12 mouse cellular contexts compared by ENCODE assay signal in the genomic region with DNA sequence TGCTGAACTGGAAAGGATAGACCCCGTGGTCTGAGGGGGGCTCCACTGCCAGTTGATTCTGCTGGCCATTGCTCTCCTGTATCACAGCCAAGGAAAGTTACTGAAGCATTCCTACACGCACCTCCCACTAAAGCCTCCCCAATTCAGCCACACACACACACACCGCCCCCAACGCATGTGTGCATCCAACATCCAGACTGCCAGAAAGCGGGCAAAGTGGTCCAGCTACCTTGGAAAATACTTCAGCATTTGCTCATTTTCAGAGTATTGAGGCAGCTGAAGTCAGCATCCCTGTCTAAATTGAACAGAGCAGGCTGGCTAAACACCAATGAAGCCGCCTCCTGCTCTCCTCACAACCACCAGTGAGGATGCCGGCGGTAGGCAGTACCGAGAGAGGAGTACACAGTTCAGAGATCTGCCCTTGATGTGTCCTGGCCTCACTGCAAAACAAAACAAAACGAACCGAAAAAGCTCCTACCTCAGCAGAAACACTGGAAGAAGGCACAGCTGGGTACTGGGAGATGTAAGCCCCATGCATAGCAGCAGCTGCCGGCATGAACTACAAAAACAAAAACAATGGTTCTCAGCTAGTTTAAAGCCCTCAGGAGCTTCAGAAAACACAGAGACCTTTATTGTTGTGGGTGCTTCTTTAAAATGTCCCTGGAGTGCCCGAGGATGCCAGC. TPM values are rescaled to one million over a fixed set of nuclear protein-coding genes. Genes with fewer than 3 reads are reported as not detected.
DNase-seq lines count a peak whose midpoint lies in the region; ATAC-seq lines count a peak whose summit lies in the region.
"Had no signal": no experiment of that assay in that cellular context is flagged by ENCODE, and none has a peak within 500 bp of the region (broad histone marks: within the 10 kb centered on the region; RNA-seq: fewer than 3 reads in every experiment).

No protein-coding gene starts in this region.

- H3K9me3 ChIP-seq in forebrain, embryonic 14.5 days (replicated peaks; ENCODE audit: control insufficient read depth, low read length) = no peaks in the 10 kb centered on the region
- no peaks in the 10 kb centered on the region for H3K9me3 ChIP-seq in forebrain, embryonic 10.5 days

- no peaks in the 10 kb centered on the region for H3K4me1 ChIP-seq in forebrain, embryonic 14.5 days (ENCODE audit: control insufficient read depth, insufficient read depth, low read length)
- no peaks in the 10 kb centered on the region for H3K4me1 ChIP-seq in forebrain, embryonic 10.5 days

- H3K27ac ChIP-seq in forebrain, embryonic 14.5 days (ENCODE audit: low read depth, low read length) = peak overlapping the region; percentile 9; the same call in 1 of the 2 replicates
- H3K27ac ChIP-seq in forebrain, embryonic 10.5 days = no peak overlapping the region

- H3K4me2 ChIP-seq in forebrain, embryonic 14.5 days (ENCODE audit: low read length) = no peak overlapping the region
- H3K4me2 ChIP-seq: heart, embryonic 11.5 days had no signal

- H3K4me3 ChIP-seq in forebrain, embryonic 14.5 days (ENCODE audit: low read depth, low read length) = no peak overlapping the region
- H3K4me3 ChIP-seq in forebrain, embryonic 10.5 days = no peak overlapping the region
- H3K4me3 ChIP-seq: erythroblast, embryonic 14.5 days had no signal

- DNase-seq in forebrain, embryonic 14.5 days (ENCODE audit: low spot score) = peak; percentile 5
- no peak for DNase-seq in forebrain, embryonic 10.5 days (ENCODE audit: extremely low spot score, low spot score)
- DNase-seq in thymus, postnatal 4 days = peak; percentile 17
- no peak for DNase-seq in thymus, adult 18-20 months
- DNase-seq in left cerebral cortex, adult 9 months (ENCODE audit: low spot score in 2 of 2) = peak; percentile 35 to 75
- DNase-seq in telencephalon, adult 2 months (ENCODE audit: low read depth, low spot score) = peak; percentile 74
- DNase-seq in urinary bladder, adult 2 months (ENCODE audit: low spot score) = no peak
- DNase-seq in adipocyte (ENCODE audit: low spot score) = no peak
- DNase-seq: cerebellum, adult 11-12 months; lung, postnatal 14 days had no signal

- ATAC-seq in forebrain, embryonic 14.5 days = no peak

- H3K27me3 ChIP-seq in forebrain, embryonic 14.5 days (replicated peaks; ENCODE audit: control insufficient read depth, insufficient read depth, low read length) = no peaks in the 10 kb centered on the region
- H3K27me3 ChIP-seq in forebrain, embryonic 10.5 days (ENCODE audit: poor library complexity, severe bottlenecking) = no peaks in the 10 kb centered on the region

- no peak overlapping the region for H3K9ac ChIP-seq in forebrain, embryonic 14.5 days (ENCODE audit: low read length)

- 47% methylated on average over 13 of the region's 13 CpGs for WGBS in forebrain, embryonic 14.5 days
- 54% methylated on average over 13 of the region's 13 CpGs for whole genome bisulfite sequencing in forebrain, embryonic 10.5 days

- H3K36me3 ChIP-seq in forebrain, embryonic 14.5 days (ENCODE audit: control insufficient read depth, insufficient read depth, low read length) = peaks cover 24% of the 10 kb centered on the region; the same call in 1 of the 2 replicates
- H3K36me3 ChIP-seq in forebrain, embryonic 10.5 days (replicated peaks) = peaks cover 78% of the 10 kb centered on the region

RNA-seq across cellular contexts. Expression of gene Baz2a, which starts 42.4 kb away (rescaled TPM):
- polyA plus RNA-seq in forebrain, embryonic 14.5 days (2014; fragmentation: Nextera tagmentation; extraction: Ambion mirVana) = 13.6 and 16.7 TPM in 2 replicates
- polyA plus RNA-seq in forebrain, embryonic 10.5 days (2016; fragmentation: Nextera tagmentation; extraction: Ambion mirVana) = 13.5 and 15.2 TPM in 2 replicates
- 29.1 and 31.5 TPM in 2 replicates for polyA plus RNA-seq in urinary bladder, adult 2 months (2012; rRNA removed)

RNA-seq across cellular contexts. Expression of gene Rbms2, which starts 46.3 kb away (rescaled TPM):
- 7.4 and 9.6 TPM in 2 replicates for polyA plus RNA-seq in forebrain, embryonic 14.5 days (2014; fragmentation: Nextera tagmentation; extraction: Ambion mirVana)
- polyA plus RNA-seq in forebrain, embryonic 10.5 days (2016; fragmentation: Nextera tagmentation; extraction: Ambion mirVana) = 26.6 and 28.6 TPM in 2 replicates
- 88.2 and 97.5 TPM in 2 replicates for polyA plus RNA-seq in urinary bladder, adult 2 months (2012; rRNA removed)

RNA-seq across cellular contexts. Expression of gene Atp5b, which starts 50.7 kb away (rescaled TPM):
- 2,318 and 2,350 TPM in 2 replicates for polyA plus RNA-seq in forebrain, embryonic 14.5 days (2014; fragmentation: Nextera tagmentation; extraction: Ambion mirVana)
- 2,314 and 2,329 TPM in 2 replicates for polyA plus RNA-seq in forebrain, embryonic 10.5 days (2016; fragmentation: Nextera tagmentation; extraction: Ambion mirVana)
- 1,011 and 1,131 TPM in 2 replicates for polyA plus RNA-seq in urinary bladder, adult 2 months (2012; rRNA removed)

Comparison
In these comparisons a context has a peak if more than half of its experiments do, and no peak if none do; other contexts are left out.
1. DNase-seq: peak in forebrain, embryonic 14.5 days (single experiment), thymus, postnatal 4 days (single experiment), left cerebral cortex, adult 9 months (2 of 2) and telencephalon, adult 2 months (single experiment); none in forebrain, embryonic 10.5 days (single experiment), thymus, adult 18-20 months (0 of 2), urinary bladder, adult 2 months (single experiment) and adipocyte (single experiment).